Mouse (Mus musculus): Measurements from ENCODE around the gene Gm21118. TPM values are rescaled to one million over a fixed set of nuclear protein-coding genes. Genes with fewer than 3 reads are reported as not detected.
"Not testable (repeated sequence)": the region's sequence is repeated elsewhere in the genome, so short reads cannot be mapped to it uniquely, and the experiment has no call there.

Gene Gm21118
- total RNA-seq (2015; ENCODE audit: low replicate concordance): not detected in 2 replicates
- not detected in 2 replicates for total RNA-seq (2017; ENCODE audit: low replicate concordance)

DNA sequence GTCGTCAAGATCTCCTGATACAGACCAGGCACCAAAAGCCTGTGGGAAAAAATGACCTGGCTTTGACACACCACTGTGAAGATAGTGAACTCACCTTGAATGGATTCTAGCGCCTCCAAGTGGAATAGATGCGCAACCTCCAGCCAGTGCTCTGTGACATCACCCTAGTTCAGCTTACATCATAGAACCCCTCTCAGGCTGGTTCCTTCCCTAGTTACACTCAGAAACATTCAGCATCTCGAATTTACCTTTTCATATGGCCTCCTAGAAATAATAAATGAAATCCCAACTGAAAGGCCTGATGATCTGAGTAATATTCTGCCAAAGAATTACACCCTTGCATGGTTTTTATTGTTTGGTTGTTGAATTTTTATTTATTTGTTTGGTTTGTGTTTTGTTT is at the start of gene Gm21118:
TSS of gene Gm21118 (minus strand) at position 101 of the 400 bp plus-strand sequence.
- not testable (repeated sequence) for ATAC-seq (replicated peaks; ENCODE audit: low FRiP score, poor library complexity, severe bottlenecking)

DNA sequence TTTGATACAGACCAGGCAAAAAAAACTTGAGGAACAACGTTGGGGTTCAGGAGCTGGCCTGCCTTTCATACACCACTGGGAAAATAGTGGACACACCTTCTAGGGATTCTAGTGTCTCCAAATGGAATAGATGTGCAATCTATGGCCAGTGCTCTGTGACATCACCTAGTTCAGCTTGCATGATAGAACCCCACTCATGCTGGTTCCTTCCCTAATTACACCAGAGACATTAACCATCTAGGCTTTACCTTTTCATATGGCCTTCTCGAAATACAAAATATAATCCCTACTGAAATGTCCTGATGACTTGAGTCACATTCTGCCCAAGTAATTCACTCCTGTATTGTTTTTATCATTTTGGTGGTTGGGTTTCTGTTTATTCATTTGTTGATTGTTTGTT is 29.7 kb upstream of the Gm21118 start, which contains the start of the genes Gm29423 and Gm29644:
TSS of gene Gm29423 (minus strand) at position 101 of the 400 bp plus-strand sequence.
TSS of gene Gm29644 (minus strand) at position 157 of the 400 bp plus-strand sequence.
- not testable (repeated sequence) for ATAC-seq (replicated peaks; ENCODE audit: low FRiP score, poor library complexity, severe bottlenecking)

Other genes with a start within 250 kb of the Gm21118 start
- not detected in 2 replicates for gene Gm29423, start 29.6 kb upstream of the Gm21118 start, total RNA-seq (2015; ENCODE audit: low replicate concordance)
- not detected in 2 replicates for gene Gm29423, start 29.6 kb upstream of the Gm21118 start, total RNA-seq (2017; ENCODE audit: low replicate concordance)
- not detected in 2 replicates for gene Gm29644, start 29.7 kb upstream of the Gm21118 start, total RNA-seq (2015; ENCODE audit: low replicate concordance)
- gene Gm29644, start 29.7 kb upstream of the Gm21118 start, total RNA-seq (2017; ENCODE audit: low replicate concordance): not detected in 2 replicates
- not detected in 2 replicates for gene Gm20888, start 168.2 kb upstream of the Gm21118 start, total RNA-seq (2015; ENCODE audit: low replicate concordance)
- not detected in 2 replicates for gene Gm20888, start 168.2 kb upstream of the Gm21118 start, total RNA-seq (2017; ENCODE audit: low replicate concordance)

Measured in erythroblast, adult 5-6 weeks (primary cell).